Mouse (Mus musculus): Measurements from ENCODE around the gene Maml1.

GRCm38 (mm10) chr11:50336126-50336525 is 44.0 kb upstream of the Maml1 start:
- TF ChIP-seq CTCF (IDR thresholded peaks at IDR 0.05; ENCODE audit: extremely low read depth, insufficient read depth, low read length) (no peak), POLR2A (IDR thresholded peaks at IDR 0.05; ENCODE audit: extremely low read depth, insufficient read depth, low read length) (no peak)

Data from cortical plate, adult 2 months (tissue).